Mouse (Mus musculus): ENCODE measurements around the gene Papola.

Gene Papola

DNA sequence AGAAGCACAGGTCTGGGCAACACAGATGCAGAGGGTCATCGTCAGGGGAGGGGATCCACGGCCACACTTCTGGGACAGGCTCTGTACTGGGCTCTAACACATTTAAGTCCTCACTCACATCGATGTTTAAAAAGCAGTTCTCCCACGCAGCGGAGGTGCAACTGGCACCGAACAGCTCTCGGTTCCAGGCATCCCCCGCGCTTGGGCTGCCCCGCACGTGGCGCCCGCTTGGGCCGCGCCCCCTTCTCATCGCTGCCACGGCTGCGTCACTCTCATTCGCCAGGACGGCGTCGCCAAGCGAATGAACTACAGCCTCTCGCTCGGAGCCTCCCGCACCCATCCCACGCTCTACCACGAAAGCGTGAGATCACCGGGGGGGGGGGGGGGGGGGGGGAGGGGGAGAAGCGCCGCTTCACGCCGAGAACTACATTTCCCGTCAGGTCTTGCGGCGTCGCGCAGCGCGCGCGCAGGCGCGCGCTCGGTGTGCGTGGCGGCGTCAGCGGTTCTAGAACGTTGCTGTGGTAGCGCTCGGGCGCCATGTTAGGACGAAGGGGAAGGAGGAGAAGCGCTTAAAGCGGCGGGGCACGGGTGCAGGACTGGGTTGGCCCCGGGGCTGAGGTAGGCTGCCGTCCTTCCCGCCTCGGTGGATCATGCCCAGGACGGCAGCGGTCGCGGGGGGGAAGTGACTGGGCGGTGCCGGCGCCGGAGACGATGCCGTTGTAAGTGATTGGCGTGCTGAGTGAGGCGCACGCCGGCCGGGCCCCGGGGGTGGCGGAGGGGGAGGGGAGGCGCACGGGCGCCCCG is at the start of gene Papola:
Gene Papola, plus strand, starts transcription at position 499 of the 804 bp plus-strand sequence.
- peak; percentile 85 to 91 for DNase-seq (ENCODE audit: low spot score in 2 of 2)

DNA sequence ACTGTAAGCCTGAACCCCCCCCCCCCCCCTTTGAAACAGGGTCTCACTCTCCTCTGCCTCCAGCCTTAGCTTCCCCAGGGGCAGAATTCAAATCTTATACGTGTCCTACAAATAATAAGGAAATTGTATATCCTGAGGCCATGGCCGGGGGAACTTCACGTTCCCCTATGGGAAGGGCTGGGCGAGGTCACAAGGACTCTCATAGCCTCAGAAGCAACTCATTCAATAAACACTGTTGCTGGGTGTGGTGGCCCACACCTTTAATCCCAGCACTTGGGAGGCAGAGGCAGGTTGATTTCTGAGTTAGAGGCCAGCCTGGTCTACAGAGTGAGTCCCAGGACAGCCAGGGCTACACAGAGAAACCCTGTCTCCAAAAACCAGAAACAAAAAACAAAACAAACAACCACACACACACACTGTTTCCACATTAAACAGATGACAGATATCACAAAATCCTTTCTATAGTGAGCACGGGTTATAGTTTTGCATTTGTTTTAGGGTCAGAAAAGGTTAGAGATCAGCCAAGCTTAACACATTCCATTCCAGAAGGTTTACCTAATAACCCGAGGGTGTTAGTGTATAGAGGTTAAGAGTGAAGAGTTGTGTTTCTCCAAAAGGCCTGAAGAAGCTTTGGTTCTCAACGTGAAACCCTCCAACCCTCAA is 49.1 kb upstream of the Papola start:
- no peak for DNase-seq (ENCODE audit: low spot score in 2 of 2)

DNA sequence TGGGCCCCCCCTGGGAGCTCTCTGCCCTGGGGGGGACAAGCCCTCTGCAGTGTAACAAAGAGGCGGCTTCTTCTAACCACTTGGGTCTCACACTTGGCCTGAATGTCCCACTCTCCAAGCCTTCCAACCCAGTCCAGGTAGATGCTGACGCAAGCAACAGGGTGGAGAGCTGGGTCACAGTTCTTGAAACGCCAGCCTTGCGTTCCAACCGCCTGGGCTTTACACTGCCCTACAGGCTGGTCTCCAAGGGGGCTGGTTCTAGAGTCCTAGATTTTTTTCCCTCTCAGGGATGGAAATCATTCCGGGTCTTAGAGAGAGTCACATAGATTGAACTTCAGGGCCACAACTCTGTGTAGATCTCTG is 48.6 kb upstream of the Papola start:
- no peak for DNase-seq (ENCODE audit: low spot score in 2 of 2)

DNA sequence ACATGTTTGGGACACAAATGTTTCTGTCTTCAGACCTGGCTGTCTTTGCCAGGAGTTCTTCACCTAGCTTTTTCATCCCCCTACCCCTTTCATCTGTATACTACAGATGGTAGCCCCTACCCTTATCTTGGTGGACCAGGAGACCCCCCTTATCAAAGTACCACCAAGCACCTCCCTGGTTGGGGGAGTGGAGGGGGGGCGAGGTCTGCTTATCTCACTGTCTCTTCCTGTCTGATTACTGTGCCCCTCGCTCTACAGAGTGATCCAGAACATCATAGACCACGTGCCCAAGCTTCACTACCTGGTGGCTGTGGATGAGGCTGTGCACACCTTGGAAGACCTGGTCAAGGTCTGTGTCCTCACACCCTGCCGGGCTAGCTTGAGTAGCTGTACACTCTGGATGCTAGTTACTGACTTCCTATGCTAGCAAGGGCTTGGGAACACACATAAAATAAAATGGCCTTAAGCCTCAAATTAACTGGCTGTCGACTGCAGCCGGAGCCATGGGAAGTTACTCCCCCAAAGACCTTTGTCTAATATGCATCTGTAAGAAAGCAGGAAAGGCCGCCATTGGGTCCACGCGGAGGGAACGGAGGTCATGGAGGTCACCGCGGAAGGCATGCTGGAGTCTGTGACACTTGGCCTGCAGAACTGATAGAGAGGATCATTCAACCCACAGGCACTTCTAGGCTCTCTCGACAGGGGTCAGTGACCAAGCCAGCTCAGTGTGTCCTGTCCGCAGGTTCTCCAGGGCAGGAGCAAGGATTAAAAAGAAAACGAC is 46.0 kb upstream of the Papola start:
- DNase-seq (ENCODE audit: low spot score in 2 of 2) = no peak

DNA sequence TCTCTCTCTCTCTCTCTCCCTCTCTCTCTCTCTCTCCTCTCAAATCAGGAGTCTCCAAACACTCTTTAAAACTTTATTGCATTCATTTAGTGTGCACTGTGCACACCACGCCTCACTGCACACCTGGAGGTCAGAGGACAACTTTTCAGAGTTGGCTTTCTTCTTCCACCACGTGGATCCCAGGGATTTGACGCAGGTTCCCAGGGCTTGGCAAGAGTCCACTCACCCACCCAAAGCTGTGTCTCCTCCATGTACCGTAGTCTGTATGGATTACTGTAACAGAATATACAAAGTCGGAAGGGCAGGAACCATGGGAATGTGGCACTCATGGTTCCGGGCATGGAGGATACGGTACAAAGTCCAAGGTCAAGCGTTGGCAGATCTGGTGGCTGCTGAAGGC is 44.8 kb upstream of the Papola start:
- no peak for DNase-seq (ENCODE audit: low spot score in 2 of 2)

DNA sequence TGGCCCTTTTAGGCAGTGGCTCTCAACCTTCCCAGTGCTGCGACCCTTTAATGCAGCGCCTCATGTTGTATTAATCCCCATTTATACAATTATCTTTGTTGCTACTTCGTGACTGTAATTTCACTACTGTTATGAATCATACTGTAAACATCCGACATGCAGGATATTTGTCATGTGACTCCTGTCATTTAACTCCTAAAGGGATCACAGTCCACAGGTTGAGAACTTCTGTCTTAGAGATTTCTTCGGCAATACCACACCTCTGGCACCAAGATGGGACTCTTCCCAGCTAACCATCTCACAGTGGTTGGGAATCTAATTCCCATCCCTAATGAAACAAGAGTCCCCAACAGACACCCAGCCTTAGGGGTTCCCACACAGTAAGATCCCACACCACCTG is 36.4 kb upstream of the Papola start:
- DNase-seq (ENCODE audit: low spot score in 2 of 2) = no peak

DNA sequence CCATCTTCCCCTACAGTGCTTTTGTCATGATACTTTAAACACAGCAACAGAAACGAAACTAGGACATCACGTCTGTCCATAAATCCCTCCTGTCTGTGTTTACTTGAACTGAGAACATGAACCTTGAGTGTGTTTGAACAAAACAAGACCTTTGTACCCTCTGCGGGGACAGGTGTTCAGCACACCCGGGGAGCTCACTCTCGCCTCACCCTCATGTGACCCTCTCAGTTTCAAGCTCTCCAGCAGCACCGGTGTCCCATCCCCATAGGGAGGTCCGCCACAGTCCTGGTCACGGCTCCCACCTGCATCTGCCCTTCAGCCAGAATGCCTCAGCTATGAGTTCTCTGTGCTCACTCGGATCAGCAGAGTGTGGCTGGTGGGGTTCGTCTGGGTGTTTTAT is 30.7 kb upstream of the Papola start:
- DNase-seq (ENCODE audit: low spot score in 2 of 2) = no peak

DNA sequence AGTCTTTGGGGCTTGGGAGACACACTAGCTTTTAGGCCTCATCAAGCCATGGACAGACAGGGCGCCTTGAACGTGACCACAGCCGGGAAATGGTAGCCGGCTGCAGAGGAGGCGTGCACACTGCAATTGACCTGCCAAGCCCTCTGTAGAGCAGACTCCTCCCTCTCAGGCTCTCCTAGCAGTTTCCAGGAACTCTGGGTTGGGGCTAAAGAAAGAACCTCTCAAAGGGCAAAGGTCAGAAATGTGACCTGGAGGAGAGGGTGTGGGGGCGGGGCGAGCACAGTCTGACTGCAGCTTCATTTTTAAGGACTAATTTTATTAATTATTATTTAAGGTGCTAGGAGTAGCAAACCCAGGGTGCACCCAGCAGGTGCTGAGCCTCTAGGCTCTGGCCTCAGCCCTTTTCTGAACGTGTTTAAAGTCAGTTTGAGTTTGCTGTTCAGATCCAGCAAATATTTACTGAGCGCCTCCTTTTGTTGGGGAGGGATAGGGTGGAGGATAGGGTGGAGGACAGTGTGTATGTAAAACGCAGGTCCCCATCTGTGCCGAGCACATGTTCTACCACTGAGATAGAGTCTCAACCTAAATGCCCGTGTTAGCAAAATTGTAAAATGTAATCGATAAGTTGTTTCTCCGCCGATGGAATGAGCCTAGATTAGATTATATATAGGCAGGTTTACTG is 26.5 kb upstream of the Papola start:
- no peak for DNase-seq (ENCODE audit: low spot score in 2 of 2)

DNA sequence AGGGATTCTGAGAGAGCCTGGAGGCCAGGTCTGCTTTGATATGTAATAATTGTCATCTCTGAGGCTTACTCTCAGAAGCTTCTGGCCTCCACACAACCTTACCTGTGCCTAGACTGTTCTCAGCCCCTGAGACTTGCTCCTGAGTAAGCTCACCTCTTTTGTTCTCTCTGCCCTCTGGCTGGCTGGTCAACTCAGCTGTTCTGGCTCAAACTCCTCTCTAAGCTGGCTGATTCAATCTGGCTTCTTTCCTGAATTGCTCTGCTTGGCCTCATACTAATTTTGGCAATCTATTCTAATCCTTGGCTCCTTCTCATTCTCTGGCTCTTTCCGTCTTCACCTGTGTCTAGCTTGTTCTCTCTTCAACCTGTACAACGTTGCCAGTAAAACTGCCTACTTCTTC is 25.6 kb upstream of the Papola start:
- no peak for DNase-seq (ENCODE audit: low spot score in 2 of 2)

DNA sequence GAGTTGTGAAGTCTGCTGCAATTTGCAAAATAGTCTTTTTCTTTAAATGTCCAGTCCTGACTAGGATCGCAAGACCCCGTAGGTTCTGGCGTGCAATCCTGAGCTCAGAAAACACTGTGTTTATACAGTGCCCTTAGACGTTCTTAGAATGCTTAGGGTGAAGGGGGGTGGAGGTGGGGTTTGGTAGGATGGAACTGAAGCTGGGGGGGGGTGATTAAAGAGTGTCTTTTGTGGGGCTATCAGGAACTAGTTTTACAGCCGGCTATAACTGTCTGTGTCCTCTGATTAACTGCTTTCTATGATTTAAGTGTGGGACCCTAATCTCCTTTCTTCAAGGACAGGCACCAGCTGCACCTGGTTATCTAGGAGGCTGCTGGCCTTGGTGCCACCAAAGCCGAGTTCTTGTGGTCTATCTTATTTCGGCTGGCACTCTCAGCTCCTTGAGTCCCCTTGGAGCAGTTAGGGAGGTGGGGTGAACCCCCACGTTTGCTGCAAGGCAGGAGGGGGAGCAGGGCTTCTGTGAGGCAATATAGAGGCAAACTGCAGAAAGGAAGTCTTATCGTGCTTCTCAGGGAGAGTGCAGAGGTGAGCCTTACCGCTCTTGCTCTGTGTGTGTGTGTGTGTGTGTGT is 24.5 kb upstream of the Papola start:
- peak in 1 of 2 experiments; percentile 30 for DNase-seq (ENCODE audit: low spot score in 2 of 2)

DNA sequence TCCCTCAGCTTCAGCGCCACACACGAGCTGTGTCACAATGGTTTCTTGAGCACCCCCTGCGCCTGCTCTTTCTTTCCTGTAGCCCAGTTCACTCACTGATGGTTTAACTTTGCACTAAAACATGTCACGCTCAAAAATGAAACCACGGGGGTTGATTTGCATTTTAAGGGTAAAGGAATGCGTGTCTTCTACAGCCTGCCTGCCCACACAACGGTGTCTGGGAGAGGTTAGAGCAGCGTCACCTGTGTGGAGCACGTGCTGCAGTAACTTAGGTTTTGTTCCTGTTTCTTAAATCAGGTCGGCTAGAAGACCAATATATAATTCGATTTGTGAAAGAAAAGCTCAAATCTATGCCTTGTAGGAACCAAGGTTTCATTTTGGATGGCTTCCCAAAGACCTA is 23.3 kb upstream of the Papola start:
- DNase-seq (ENCODE audit: low spot score in 2 of 2) = no peak

DNA sequence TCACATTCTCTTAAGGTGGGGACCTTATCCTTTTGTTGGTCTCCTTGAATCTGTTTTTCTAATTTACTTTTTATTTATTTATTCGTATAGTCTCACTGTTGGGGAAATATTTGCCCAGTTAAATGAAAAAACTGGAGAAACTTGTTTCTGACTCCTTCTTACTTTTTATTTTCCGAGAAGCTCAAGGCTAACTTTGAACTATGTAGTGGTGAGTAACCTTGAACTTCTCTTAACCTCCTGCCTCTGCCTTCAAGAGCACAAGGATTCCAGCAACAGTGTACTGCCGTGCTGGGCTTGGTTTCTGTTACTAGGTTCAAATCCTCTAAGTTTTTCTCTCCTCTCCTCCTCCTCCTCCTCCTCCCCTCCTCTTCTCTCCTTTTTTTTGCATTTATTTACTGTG is 22.9 kb upstream of the Papola start:
- no peak for DNase-seq (ENCODE audit: low spot score in 2 of 2)

DNA sequence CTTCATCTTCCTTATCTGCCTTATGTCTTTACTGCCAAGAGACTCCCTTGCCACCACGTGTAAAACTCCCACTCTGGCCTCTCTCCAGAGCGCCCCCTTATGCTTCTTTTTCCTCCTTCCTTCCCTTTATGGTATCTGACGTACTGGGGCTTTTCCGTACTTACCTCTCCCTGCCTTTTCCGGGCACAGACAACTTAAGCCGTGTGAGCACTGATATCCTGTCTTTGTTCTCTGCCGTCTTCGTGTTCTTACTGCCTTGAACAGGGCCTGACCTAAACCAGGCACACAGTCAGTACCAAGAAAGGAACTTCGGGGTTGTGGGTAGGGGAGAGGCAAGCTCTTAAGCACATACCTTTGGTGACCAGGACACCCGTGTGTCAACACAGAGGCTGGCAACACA is 14.8 kb upstream of the Papola start:
- no peak for DNase-seq (ENCODE audit: low spot score in 2 of 2)

DNA sequence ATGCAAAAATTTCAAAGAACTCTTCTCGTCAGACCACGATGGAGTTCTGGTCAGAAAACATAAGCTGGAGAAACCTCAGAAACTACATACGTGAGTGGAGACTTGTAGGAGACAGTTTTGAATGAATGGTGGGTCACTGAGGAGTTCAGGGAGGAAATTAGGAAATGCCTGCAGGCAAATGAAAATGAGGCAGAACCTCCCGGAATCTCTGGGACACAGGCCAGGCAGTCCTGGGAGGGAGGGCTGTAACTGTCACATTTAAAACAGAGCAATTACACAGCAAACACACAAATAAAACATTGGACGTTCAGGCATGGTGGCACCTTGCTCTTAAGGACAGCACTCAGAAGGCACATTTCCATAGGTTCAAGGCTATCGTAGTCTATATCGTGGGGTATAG is 9.6 kb upstream of the Papola start:
- DNase-seq (ENCODE audit: low spot score in 2 of 2) = no peak

DNA sequence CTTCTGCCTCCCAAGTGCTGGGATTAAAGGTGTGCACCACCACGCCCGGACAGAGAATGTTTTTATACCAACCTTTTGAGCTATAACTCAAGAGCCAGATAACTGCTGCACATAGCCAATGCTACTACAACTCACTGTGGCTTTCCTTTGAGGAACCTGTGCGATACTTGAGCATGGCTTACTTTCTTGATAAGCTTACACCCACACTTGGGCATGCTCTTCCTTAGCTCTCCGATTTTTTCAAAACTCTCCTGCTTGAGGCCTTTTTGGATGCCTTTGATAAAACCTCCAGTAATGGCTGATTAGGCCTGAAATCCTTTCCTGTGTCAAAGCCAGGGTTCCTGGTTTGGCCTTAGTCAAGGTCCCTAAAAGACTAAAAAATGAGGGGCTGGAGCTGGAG is 6.8 kb upstream of the Papola start:
- DNase-seq (ENCODE audit: low spot score in 2 of 2) = no peak

DNA sequence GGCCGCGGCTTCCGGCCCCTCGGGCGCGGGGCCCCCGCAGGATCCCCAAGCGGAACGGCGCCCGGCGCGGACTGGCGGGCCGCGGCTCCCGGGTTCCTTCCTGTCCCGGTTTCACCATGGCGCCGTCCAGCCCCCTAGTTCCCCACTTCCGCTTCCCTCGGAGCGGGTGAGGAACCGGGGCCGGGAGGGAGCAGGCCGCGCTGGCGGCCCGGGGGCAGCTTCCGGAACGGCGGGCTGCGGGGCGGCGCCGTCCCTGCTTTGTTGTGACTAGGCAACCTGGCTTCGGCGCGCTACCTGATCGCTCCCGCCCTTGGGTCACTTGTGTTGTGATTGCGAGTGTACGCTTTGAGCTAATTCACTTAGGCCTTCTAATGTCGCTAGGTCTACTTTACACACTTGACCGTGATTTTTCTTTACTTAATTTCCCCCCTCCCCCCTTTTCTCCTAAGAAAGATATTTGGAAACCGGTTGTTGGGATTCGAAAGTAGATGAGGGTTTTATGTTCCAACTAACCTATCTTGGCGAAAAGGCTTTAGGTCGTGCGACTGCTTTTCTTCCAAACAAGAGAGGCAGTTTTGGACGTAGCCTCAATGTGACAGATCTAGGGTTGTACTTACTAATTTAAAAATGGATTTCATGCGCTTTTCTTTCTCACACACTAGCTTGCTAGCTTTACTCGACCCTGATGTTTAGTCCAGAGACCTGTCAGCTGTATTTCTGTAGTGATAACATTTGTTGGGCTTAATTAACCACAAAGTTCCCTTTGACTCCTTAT is 693 bp downstream of the Papola start:
- peak; percentile 73 to 88 for DNase-seq (ENCODE audit: low spot score in 2 of 2)

DNA sequence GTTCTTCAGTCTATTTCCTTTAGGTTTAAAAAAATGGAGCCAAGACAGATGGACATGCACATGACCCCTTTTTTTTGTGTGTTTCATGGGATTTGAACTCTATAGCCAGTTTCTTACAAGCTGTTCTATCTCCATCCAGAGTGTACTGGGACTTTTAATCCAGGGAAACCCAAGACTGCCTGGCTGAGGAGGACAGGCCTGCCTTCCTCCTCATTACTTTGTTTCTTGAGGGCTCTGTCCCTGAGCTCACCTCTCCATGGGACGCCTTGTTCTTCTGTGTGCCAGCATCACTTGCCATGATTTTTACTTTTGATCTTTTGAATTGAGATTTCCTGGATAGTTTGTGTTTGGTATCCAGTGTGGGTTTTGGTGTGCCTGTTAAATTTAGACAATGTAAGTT is 1.6 kb downstream of the Papola start:
- no peak for DNase-seq (ENCODE audit: low spot score in 2 of 2)

DNA sequence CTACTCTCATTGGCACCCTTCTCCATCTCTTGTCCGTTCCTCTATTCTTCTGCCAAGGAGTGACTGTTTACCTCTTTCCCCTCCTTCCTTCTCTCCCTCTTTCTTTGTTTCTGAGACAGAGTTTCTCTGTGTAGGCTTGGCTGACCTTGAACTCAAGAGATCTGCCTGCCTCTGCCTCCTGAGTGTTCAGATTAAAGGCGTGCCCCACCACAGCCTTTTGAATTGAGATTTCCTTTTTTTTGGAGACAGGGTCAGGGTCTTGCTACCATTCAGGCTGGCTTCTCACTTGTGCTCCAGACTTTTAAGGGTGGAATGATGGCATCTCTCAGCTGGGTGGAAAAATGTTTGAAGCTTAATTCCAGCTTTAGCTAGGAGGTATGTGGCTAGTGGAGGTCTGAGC is 3.1 kb downstream of the Papola start:
- DNase-seq (ENCODE audit: low spot score in 2 of 2) = no peak

DNA sequence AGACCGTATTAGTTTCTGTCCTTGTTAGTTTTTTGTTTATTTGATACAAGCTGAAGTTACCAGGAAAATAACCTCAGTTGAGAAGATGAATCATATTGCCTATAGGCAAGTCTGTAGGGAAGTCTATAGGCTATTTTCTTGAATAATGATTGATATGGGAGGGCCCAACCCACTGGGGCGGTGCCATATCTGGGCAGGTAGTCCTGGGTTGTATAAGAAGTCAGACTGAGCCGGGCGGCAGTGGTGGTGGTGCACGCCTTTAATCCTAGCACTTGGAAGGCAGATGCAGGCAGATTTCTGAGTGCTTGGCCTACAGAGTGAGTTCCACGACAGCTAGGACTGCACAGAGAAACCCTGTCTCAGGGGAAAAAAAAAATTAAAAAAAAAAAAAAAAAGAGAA is 5.4 kb downstream of the Papola start:
- DNase-seq (ENCODE audit: low spot score in 2 of 2) = no peak

DNA sequence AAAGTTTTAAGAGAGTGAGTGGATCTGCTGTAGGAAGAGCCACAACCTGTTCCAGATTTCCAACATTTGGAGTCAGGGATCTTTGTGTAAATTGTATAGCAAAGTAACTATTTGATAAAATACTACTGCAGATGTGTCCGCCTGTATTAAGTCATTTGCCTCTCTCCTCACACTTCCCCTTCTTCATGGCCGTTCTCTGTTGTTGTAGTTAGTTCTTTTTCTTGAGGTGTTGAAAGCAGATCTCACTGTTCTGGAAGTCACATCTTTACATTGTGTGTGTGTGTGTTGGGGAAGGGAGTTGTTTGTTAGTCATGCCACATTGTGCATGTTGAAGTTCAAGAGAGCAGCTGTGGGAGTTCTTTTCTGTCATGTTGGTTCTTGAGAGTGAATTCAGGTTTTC is 10.4 kb downstream of the Papola start:
- no peak for DNase-seq (ENCODE audit: low spot score in 2 of 2)

DNA sequence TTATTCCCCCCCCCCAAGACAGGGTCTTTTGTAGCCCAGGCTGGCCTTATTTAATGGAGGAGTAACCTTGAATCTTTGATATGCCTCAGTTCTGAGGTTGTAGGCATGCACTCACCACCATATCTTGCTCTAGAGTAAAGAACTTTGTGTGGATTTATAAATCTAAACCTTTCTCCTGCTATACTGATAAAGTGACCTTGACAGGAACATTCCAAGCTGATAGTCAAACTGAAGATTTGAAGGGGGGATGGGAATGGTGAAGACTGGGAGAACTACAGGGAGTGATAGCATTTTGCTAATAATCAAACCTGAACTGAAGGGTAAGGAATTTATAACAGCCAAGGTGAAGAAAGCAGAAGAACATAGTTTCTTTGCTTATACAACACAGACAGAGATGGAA is 13.5 kb downstream of the Papola start:
- no peak for DNase-seq (ENCODE audit: low spot score in 2 of 2)

Data from spleen, postnatal 4 days (tissue).